Mouse (Mus musculus) CD8-positive naive resting alpha-beta T cell, adult 2 months (primary cell): Measurements from ENCODE around the gene Rbm4.
"Not testable (repeated sequence)": the region's sequence is repeated elsewhere in the genome, so short reads cannot be mapped to it uniquely, and the experiment has no call there.

Source experiments
- DNase-seq, 2 experiments: peaks; one replicate each; pipeline ENCODE4 v3.0.0; 2022; ENCODE audit warnings: low read depth in 2 of 2, low spot score in 2 of 2

Rbm4 gene

GRCm38 (mm10) chr19:4793831-4794422, at the start of gene Rbm4:
Rbm4 (minus strand) TSS chr19:4793901.
- DNase-seq, result peak; percentile 94

GRCm38 (mm10) chr19:4842611-4843010, 48.9 kb upstream of the Rbm4 start:
- DNase-seq, result no peak

GRCm38 (mm10) chr19:4840848-4841247, 47.1 kb upstream of the Rbm4 start:
- DNase-seq, result no peak

GRCm38 (mm10) chr19:4839149-4839548, 45.4 kb upstream of the Rbm4 start, which contains the start of the genes Ccs and Ccdc87:
Ccs (minus strand) TSS chr19:4839332.
Ccdc87 (plus strand) TSS chr19:4839366.
- peak; percentile 91 to 95 for DNase-seq

GRCm38 (mm10) chr19:4838526-4839140, 44.9 kb upstream of the Rbm4 start:
- DNase-seq, result no peak

- DNase-seq, result no peak
Measured at GRCm38 (mm10) chr19:4837049-4837448, 43.3 kb upstream of the Rbm4 start.

GRCm38 (mm10) chr19:4836096-4836495, 42.4 kb upstream of the Rbm4 start:
- DNase-seq, result no peak

GRCm38 (mm10) chr19:4833977-4834376, 40.3 kb upstream of the Rbm4 start:
- DNase-seq, result no peak

GRCm38 (mm10) chr19:4829156-4829555, 35.5 kb upstream of the Rbm4 start:
- DNase-seq, result no peak

GRCm38 (mm10) chr19:4828444-4829114, 34.9 kb upstream of the Rbm4 start:
- DNase-seq, result no peak

- DNase-seq, result no peak
Measured at GRCm38 (mm10) chr19:4820678-4821303, 27.1 kb upstream of the Rbm4 start.

GRCm38 (mm10) chr19:4817182-4817835, 23.6 kb upstream of the Rbm4 start:
- DNase-seq, result no peak

GRCm38 (mm10) chr19:4813015-4813414, 19.3 kb upstream of the Rbm4 start:
- peak in 1 of 2 experiments; percentile 43 for DNase-seq

- DNase-seq, result not testable (repeated sequence)
Measured at GRCm38 (mm10) chr19:4812334-4812949, 18.7 kb upstream of the Rbm4 start.

- DNase-seq, result no peak
Measured at GRCm38 (mm10) chr19:4811909-4812242, 18.2 kb upstream of the Rbm4 start.

GRCm38 (mm10) chr19:4811063-4811908, 17.6 kb upstream of the Rbm4 start, which contains the start of the genes Gm21992 and Rbm14:
Gm21992 (minus strand) TSS chr19:4811612.
Rbm14 (minus strand) TSS chr19:4811634.
- DNase-seq, result peak; percentile 94 to 95

GRCm38 (mm10) chr19:4810746-4811062, 17.0 kb upstream of the Rbm4 start:
- no peak for DNase-seq

GRCm38 (mm10) chr19:4810309-4810708, 16.6 kb upstream of the Rbm4 start:
- no peak for DNase-seq

GRCm38 (mm10) chr19:4803283-4803682, 9.6 kb upstream of the Rbm4 start:
- no peak for DNase-seq

GRCm38 (mm10) chr19:4802691-4803091, 9.0 kb upstream of the Rbm4 start:
- DNase-seq, result no peak
